Mouse (Mus musculus) skeletal muscle tissue, adult 2 months (tissue): ENCODE measurements around the gene Clec11a.
"Not testable (repeated sequence)": the region's sequence is repeated elsewhere in the genome, so short reads cannot be mapped to it uniquely, and the experiment has no call there.

ENCODE experiments used
- DNase-seq: peaks from one replicate; pipeline ENCODE4 v3.0.0-alpha.2; 2012; ENCODE audit warnings: low read depth, low spot score

Clec11a gene

GRCm38 (mm10) chr7:44326614-44327013 is 19.9 kb upstream of the Clec11a start:
- no peak for DNase-seq

GRCm38 (mm10) chr7:44322290-44322689 is 15.6 kb upstream of the Clec11a start:
- no peak for DNase-seq

GRCm38 (mm10) chr7:44320886-44321285 is 14.2 kb upstream of the Clec11a start:
- no peak for DNase-seq

GRCm38 (mm10) chr7:44317913-44318312 is 11.2 kb upstream of the Clec11a start:
- no peak for DNase-seq

- no peak for DNase-seq
These were observed 5.8 kb upstream of the Clec11a start for GRCm38 (mm10) chr7:44312484-44312883.

- DNase-seq = no peak
These were observed 5.1 kb upstream of the Clec11a start for GRCm38 (mm10) chr7:44311713-44312304.

GRCm38 (mm10) chr7:44310878-44311712 is 4.4 kb upstream of the Clec11a start:
- no peak for DNase-seq

- DNase-seq = no peak
These were observed 3.7 kb upstream of the Clec11a start for GRCm38 (mm10) chr7:44310285-44310877.

- DNase-seq = no peak
These were observed 3.0 kb upstream of the Clec11a start, which contains the start of gene Shank1 for GRCm38 (mm10) chr7:44309475-44310284. TSS of gene Shank1 (plus strand) at chr7:44310253.

- no peak for DNase-seq
These were observed 739 bp upstream of the Clec11a start for GRCm38 (mm10) chr7:44307261-44308020.

- no peak for DNase-seq
These were observed 1.0 kb downstream of the Clec11a start for GRCm38 (mm10) chr7:44305686-44306085.

GRCm38 (mm10) chr7:44304775-44305641 is 1.7 kb downstream of the Clec11a start:
- peak; percentile 98 for DNase-seq

GRCm38 (mm10) chr7:44304463-44304774 is 2.3 kb downstream of the Clec11a start:
- no peak for DNase-seq

GRCm38 (mm10) chr7:44303346-44304340 is 3.1 kb downstream of the Clec11a start:
- DNase-seq = no peak

GRCm38 (mm10) chr7:44297501-44297900 is 9.2 kb downstream of the Clec11a start:
- DNase-seq = not testable (repeated sequence)

GRCm38 (mm10) chr7:44291418-44291817 is 15.3 kb downstream of the Clec11a start:
- DNase-seq = no peak

- no peak for DNase-seq
These were observed 15.7 kb downstream of the Clec11a start for GRCm38 (mm10) chr7:44290986-44291385.

GRCm38 (mm10) chr7:44287760-44288159 is 18.9 kb downstream of the Clec11a start:
- DNase-seq = no peak

- DNase-seq = no peak
These were observed 25.1 kb downstream of the Clec11a start for GRCm38 (mm10) chr7:44281586-44281985.
